Mouse (Mus musculus) liver, adult 2 months (tissue): Measurements from ENCODE around the gene Tmem202.

Source experiments
- CTCF ChIP-seq: fragments of 200-500 bp; IDR thresholded peaks from 2 replicates; pipeline ENCODE4 v1.5.1; 2011; ENCODE audit warnings: low read depth, low read length, control low read depth
- POLR2A ChIP-seq: fragments of 200-500 bp; IDR thresholded peaks from 2 replicates; pipeline ENCODE4 v1.6.1; 2011; ENCODE audit warnings: low read length, control low read depth; ENCODE audit not compliant: insufficient read depth; ENCODE audit errors: extremely low read depth

DNA sequence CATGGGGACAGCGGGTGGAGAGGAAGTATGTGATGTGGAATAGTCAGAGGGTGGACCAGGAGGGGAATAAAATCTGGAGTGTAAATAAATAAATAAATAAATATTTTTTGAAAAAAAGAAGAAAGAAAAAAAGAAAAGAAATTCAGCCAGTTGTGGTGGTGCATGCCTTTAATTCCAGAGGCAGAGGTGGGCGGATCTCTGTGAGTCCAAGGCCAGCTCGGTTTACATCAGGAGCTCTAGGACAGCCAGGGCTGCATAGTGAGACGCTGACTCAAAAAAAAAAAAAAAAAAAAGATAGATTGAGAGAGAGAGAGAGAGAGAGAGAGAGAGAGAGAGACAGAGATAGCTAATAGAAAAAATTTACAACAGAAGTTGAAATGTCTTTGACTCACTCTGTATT lies 27.3 kb downstream of the Tmem202 start:
- no peak for TF ChIP-seq CTCF
- TF ChIP-seq POLR2A = no peak
